ENCODE assay signal across 16 mouse cellular contexts in the genomic region with DNA sequence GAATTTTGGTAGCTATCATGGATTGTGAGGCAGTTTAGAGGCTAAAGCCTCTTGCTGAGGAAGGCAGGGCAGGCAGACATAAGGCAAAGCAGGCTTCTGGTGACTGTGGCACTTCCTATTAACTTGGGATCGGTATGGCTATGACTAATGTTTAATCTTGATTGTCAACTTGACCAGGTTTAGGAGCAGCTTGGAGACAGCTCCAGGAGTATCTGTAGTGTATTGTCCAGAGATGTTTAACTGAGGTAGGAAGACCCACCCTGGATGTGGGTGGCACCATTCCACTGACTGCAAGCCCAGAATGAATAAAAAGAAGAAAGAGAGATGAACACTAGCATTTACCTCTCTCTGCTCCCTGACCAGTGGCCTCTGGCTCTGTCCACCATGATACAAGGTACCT.
"Had no signal": no experiment of that assay in that cellular context is flagged by ENCODE, and none has a peak within 500 bp of the region (broad histone marks: within the 10 kb centered on the region; RNA-seq: fewer than 3 reads in every experiment).

No protein-coding gene starts in this region.

- H3K9ac ChIP-seq: lung, embryonic 15.5 days; midbrain, embryonic 13.5 days; midbrain, embryonic 15.5 days; neural tube, embryonic 12.5 days; stomach, embryonic 15.5 days had no signal

- H3K36me3 ChIP-seq: lung, embryonic 15.5 days; midbrain, embryonic 13.5 days; midbrain, embryonic 15.5 days; neural tube, embryonic 12.5 days; stomach, embryonic 15.5 days had no signal

- H3K4me2 ChIP-seq: lung, embryonic 15.5 days; midbrain, embryonic 11.5 days; midbrain, embryonic 13.5 days; midbrain, embryonic 15.5 days; neural tube, embryonic 12.5 days; stomach, embryonic 15.5 days had no signal

- H3K4me1 ChIP-seq: midbrain, embryonic 15.5 days; neural tube, embryonic 12.5 days had no signal

- ATAC-seq: lung, postnatal 0 days; midbrain, embryonic 13.5 days; midbrain, embryonic 15.5 days had no signal

- H3K27me3 ChIP-seq: lung, embryonic 15.5 days; midbrain, embryonic 15.5 days; neural tube, embryonic 12.5 days; stomach, embryonic 15.5 days had no signal

- H3K9me3 ChIP-seq: lung, embryonic 15.5 days; midbrain, embryonic 13.5 days; midbrain, embryonic 15.5 days; neural tube, embryonic 12.5 days; stomach, embryonic 15.5 days had no signal

- H3K4me3 ChIP-seq: lung, embryonic 15.5 days; megakaryocyte, embryonic 14.5 days; midbrain, embryonic 13.5 days; midbrain, embryonic 15.5 days; neural tube, embryonic 12.5 days; stomach, embryonic 15.5 days had no signal

- DNase-seq: lung, postnatal 14 days; lung, postnatal 36 days; right cerebral cortex, postnatal 14 days; thymus, adult 2 months; thymus, postnatal 25 days; thymus, postnatal 4 days had no signal

- H3K27ac ChIP-seq: lung, embryonic 15.5 days; macrophage; midbrain, embryonic 13.5 days; midbrain, embryonic 15.5 days; neural tube, embryonic 12.5 days; stomach, embryonic 15.5 days; stomach, postnatal 0 days had no signal
